Mouse (Mus musculus): ENCODE data around the gene 1700025G04Rik.

DNA sequence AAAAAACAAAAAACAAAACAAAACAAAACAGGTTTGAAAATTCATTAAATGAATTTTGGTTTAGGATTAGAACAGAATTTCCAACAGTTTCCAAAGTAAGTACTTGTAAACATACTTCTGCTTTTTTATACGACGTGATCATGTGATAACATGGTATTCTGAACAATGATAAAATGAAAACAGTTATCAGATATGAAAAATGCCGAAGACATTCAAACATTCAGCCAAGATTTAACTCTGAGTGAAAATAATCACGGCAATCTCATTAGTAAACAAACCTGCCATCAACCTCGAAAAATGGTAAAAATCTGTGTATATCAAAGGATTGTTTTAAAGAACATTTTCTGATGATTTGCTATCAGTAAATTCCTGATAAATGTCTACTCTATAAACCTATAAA is 69.9 kb downstream of the 1700025G04Rik start:
- TF ChIP-seq POLR2A (IDR thresholded peaks at IDR 0.05; ENCODE audit: extremely low read depth, insufficient read depth, low read length) (no peak), CTCF (IDR thresholded peaks at IDR 0.05; ENCODE audit: low read depth, low read length) (no peak)

Measured in liver, adult 2 months (tissue).